Mouse (Mus musculus): ENCODE results near the gene Syt15. TPM values are rescaled to one million over a fixed set of nuclear protein-coding genes. Genes with fewer than 3 reads are reported as not detected.

Syt15 gene
- polyA plus RNA-seq, 1 experiment from 2014 or later, result 0.42 TPM

- H3K9ac ChIP-seq, result no peak overlapping the region
- TF ChIP-seq CTCF (IDR thresholded peaks at IDR 0.05; ENCODE audit: low read depth), result no peak
- H3K27me3 ChIP-seq (ENCODE audit: insufficient read depth, low read length), result no peaks in the 10 kb centered on the region
- ATAC-seq (ENCODE audit: insufficient read depth) (no peak), DNase-seq (no peak)
- no peak overlapping the region for H3K27ac ChIP-seq (ENCODE audit: low read depth)
- H3K9me3 ChIP-seq (ENCODE audit: low read depth, low read length), result no peaks in the 10 kb centered on the region
- no peak overlapping the region for H3K4me2 ChIP-seq
- H3K36me3 ChIP-seq (ENCODE audit: insufficient read depth), result no peaks in the 10 kb centered on the region
- no peaks in the 10 kb centered on the region for H3K4me1 ChIP-seq (ENCODE audit: insufficient read depth)
- 85% methylated on average over 3 of the region's 3 CpGs for WGBS
- no peak overlapping the region for H3K4me3 ChIP-seq (ENCODE audit: low read depth, low read length)
Observed at GRCm38 (mm10) chr14:34274141-34274540, 54.7 kb downstream of the Syt15 start.

GRCm38 (mm10) chr14:34275225-34275624 is 55.8 kb downstream of the Syt15 start:
- 65% methylated on average over 4 of the region's 4 CpGs for WGBS
- H3K4me1 ChIP-seq (ENCODE audit: insufficient read depth), result no peaks in the 10 kb centered on the region
- no peak overlapping the region for H3K27ac ChIP-seq (ENCODE audit: low read depth)

GRCm38 (mm10) chr14:34279726-34280125 is 60.3 kb downstream of the Syt15 start:
- no peak for ATAC-seq (ENCODE audit: insufficient read depth)
- no peak for TF ChIP-seq CTCF (IDR thresholded peaks at IDR 0.05; ENCODE audit: low read depth)

More at GRCm38 (mm10) chr14:34275225-34275624, 55.8 kb downstream of the Syt15 start:
- no peaks in the 10 kb centered on the region for H3K9me3 ChIP-seq (ENCODE audit: low read depth, low read length)
- ATAC-seq (ENCODE audit: insufficient read depth) (no peak), DNase-seq (no peak)
- no peak overlapping the region for H3K4me3 ChIP-seq (ENCODE audit: low read depth, low read length)
- no peak for TF ChIP-seq CTCF (IDR thresholded peaks at IDR 0.05; ENCODE audit: low read depth)
- H3K4me2 ChIP-seq, result no peak overlapping the region
- no peak overlapping the region for H3K9ac ChIP-seq
- no peaks in the 10 kb centered on the region for H3K27me3 ChIP-seq (ENCODE audit: insufficient read depth, low read length)
- no peaks in the 10 kb centered on the region for H3K36me3 ChIP-seq (ENCODE audit: insufficient read depth)

More at GRCm38 (mm10) chr14:34279726-34280125, 60.3 kb downstream of the Syt15 start:
- Histone ChIP-seq H3K4me2 (no peak overlapping the region), H3K9ac (no peak overlapping the region), H3K27ac (ENCODE audit: low read depth) (no peak overlapping the region), H3K4me3 (ENCODE audit: low read depth, low read length) (no peak overlapping the region), H3K4me1 (ENCODE audit: insufficient read depth) (no peaks in the 10 kb centered on the region), H3K27me3 (ENCODE audit: insufficient read depth, low read length) (no peaks in the 10 kb centered on the region), H3K36me3 (ENCODE audit: insufficient read depth) (no peaks in the 10 kb centered on the region), H3K9me3 (ENCODE audit: low read depth, low read length) (no peaks in the 10 kb centered on the region)
- no peak for DNase-seq
- 78% methylated on average over 4 of the region's 4 CpGs for WGBS

Other genes with a start within 250 kb of the Syt15 start
- 0.05 TPM in 1 of 2 replicates, not detected in the other for gene Zfp488, start 240.8 kb upstream of the Syt15 start, polyA plus RNA-seq (2014; fragmentation: Nextera tagmentation; extraction: Ambion mirVana)
- not detected in 2 replicates for gene Gm30083, start 204.4 kb upstream of the Syt15 start, polyA plus RNA-seq (2014; fragmentation: Nextera tagmentation; extraction: Ambion mirVana)
- gene Gm5460, start 202.8 kb upstream of the Syt15 start, polyA plus RNA-seq (2014; fragmentation: Nextera tagmentation; extraction: Ambion mirVana), result not detected in 2 replicates
- gene Antxrl, start 166.9 kb upstream of the Syt15 start, polyA plus RNA-seq (2014; fragmentation: Nextera tagmentation; extraction: Ambion mirVana), result not detected in 2 replicates
- gene Anxa8, start 133.6 kb upstream of the Syt15 start, polyA plus RNA-seq (2014; fragmentation: Nextera tagmentation; extraction: Ambion mirVana), result 2.4 TPM in 2 replicates
- 0.30 TPM in 1 of 2 replicates, not detected in the other for gene A630023A22Rik, start 116.8 kb upstream of the Syt15 start, polyA plus RNA-seq (2014; fragmentation: Nextera tagmentation; extraction: Ambion mirVana)
- 0.05 and 0.08 TPM in 2 replicates for gene Npy4r, start 67.1 kb upstream of the Syt15 start, polyA plus RNA-seq (2014; fragmentation: Nextera tagmentation; extraction: Ambion mirVana)
- gene Gprin2, start 17.9 kb upstream of the Syt15 start, polyA plus RNA-seq (2014; fragmentation: Nextera tagmentation; extraction: Ambion mirVana), result 0.18 and 0.19 TPM in 2 replicates
- 9.9 and 10.7 TPM in 2 replicates for gene Shld2, start 90.9 kb downstream of the Syt15 start, polyA plus RNA-seq (2014; fragmentation: Nextera tagmentation; extraction: Ambion mirVana)
- 76.5 and 84.2 TPM in 2 replicates for gene Glud1, start 91.1 kb downstream of the Syt15 start, polyA plus RNA-seq (2014; fragmentation: Nextera tagmentation; extraction: Ambion mirVana)
- gene Fam25c, start 135.8 kb downstream of the Syt15 start, polyA plus RNA-seq (2014; fragmentation: Nextera tagmentation; extraction: Ambion mirVana), result not detected in 2 replicates
- gene Sncg, start 155.2 kb downstream of the Syt15 start, polyA plus RNA-seq (2014; fragmentation: Nextera tagmentation; extraction: Ambion mirVana), result 4.9 and 5.2 TPM in 2 replicates
- gene Mmrn2, start 155.9 kb downstream of the Syt15 start, polyA plus RNA-seq (2014; fragmentation: Nextera tagmentation; extraction: Ambion mirVana), result 9.9 and 12.1 TPM in 2 replicates

Data from lung, embryonic 14.5 days (tissue).